Mouse (Mus musculus) C2C12 (cell line): Measurements from ENCODE around the gene Npm1.

Experiments used
- CTCF ChIP-seq: IDR thresholded peaks from one replicate; pipeline ENCODE4 v1.5.1; 2011; ENCODE audit not compliant: control insufficient read depth, insufficient read depth, insufficient read length
- MAX ChIP-seq: IDR thresholded peaks from one replicate; pipeline ENCODE4 v1.6.1; 2011; ENCODE audit warnings: mild to moderate bottlenecking, control low read depth
- MYOD1 ChIP-seq: IDR thresholded peaks from one replicate; pipeline ENCODE4 v1.6.1; 2011; ENCODE audit warnings: low read depth; ENCODE audit not compliant: control insufficient read depth, insufficient read length
- MYOG ChIP-seq: IDR thresholded peaks from one replicate; pipeline ENCODE4 v1.6.1; 2011; ENCODE audit not compliant: control insufficient read depth, insufficient read length; ENCODE audit errors: extremely low read depth
- USF1 ChIP-seq: IDR thresholded peaks from one replicate; pipeline ENCODE4 v1.6.1; 2011; ENCODE audit warnings: low read depth, mild to moderate bottlenecking, control low read depth, moderate library complexity

GRCm38 (mm10) chr11:33140111-33140460 lies 22.9 kb downstream of the Npm1 start:
- no peak for TF ChIP-seq MYOD1
- no peak for TF ChIP-seq CTCF
- TF ChIP-seq MYOG = no peak
- TF ChIP-seq USF1 = no peak
- no peak for TF ChIP-seq MAX
